Mouse (Mus musculus) embryonic stem cell, embryonic (primary cell): ENCODE results near the gene Tap2.
"Not testable (repeated sequence)": the region's sequence is repeated elsewhere in the genome, so short reads cannot be mapped to it uniquely, and the experiment has no call there.

Experiments
- CTCF ChIA-PET, 4 experiments: fragments of 300-600 bp in 2 of 4; fragments of 350-600 bp in 2 of 4; sonication (Branson Sonifier 250); formaldehyde crosslinking; loops; one replicate each; lab custom pipeline; 2022; ENCODE audit warnings: inconsistent platforms in 2 of 4; lab: Charles Lee
- POLR2A ChIA-PET, 4 experiments: fragments of 300-600 bp in 2 of 4; fragments of 350-600 bp in 2 of 4; sonication (Branson Sonifier 250); formaldehyde crosslinking; loops; one replicate each; lab custom pipeline; 2022; ENCODE audit warnings: antibody characterized with exemption in 4 of 4, inconsistent platforms in 1 of 4; lab: Charles Lee

Tap2 gene

DNA sequence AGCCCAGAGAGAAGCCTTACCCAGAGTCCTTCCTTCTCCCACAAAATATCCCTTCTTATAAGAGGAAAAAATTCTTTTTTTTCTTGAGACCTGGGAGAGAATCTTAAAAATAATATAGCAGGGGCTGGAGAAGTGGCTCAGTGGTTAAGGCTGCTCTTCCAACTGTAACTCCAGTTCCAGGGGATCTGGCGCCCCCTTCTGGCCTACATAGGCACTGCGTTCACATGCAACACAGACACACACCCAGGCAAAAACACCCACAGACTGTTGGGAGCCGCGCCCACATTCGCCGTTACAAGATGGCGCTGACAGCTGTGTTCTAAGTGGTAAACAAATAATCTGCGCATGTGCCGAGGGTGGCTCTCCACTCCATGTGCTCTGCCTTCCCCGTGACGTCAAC, 15.8 kb downstream of the Tap2 start:
- CTCF ChIA-PET: interaction anchor here in 2 of 4 experiments (0.6 to 2.6 kb wide), 4 partner anchors 16 to 74 kb away, joined by 3 to 13 read pairs (median 6); no protein-coding TSS in a partner anchor

DNA sequence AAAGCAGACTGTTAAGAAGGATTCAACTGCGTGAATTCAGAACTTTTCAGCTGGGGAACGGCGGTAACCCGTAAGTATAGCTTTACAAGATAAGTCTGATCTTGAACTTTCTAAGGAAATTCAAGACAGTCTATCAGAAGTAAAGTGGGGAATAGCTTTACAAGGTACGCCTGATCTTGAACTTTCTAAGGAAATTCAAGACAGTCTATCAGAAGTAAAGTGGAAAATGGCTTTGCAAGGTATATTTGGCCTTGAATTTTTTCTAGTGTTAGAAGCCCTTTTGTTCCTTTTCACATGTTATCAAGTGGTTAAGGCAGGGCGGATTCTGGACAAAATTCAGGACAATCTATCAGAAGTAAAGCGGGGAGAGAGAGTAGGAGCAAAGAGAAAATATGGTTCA, 16.5 kb downstream of the Tap2 start:
- CTCF ChIA-PET: interaction anchor here in 2 of 4 experiments (1.5 to 2.6 kb wide), 2 partner anchors 15 to 49 kb away, joined by 3 to 8 read pairs; no protein-coding TSS in a partner anchor

More for the DNA sequence above, 15.8 kb downstream of the Tap2 start:
- POLR2A ChIA-PET: interaction anchor here in 2 of 4 experiments (0.9 to 2.1 kb wide), 2 partner anchors 16 to 63 kb away, joined by 3 to 4 read pairs; no protein-coding TSS in a partner anchor

DNA sequence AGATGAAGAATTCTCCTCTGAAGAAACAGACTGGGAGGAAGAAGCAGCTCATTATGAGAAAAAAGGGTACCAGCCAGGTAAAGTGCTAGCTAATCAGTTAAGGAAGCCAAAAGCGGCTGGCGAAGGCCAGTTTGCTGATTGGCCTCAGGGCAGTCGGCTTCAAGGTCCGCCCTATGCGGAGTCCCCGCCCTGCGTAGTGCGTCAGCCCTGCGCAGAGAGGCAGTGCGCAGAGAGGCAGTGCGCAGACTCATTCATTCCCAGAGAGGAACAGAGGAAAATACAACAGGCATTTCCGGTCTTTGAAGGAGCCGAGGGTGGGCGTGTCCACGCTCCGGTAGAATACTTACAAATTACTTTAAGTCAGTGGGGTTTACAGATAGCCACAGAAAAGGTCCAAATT, 17.1 kb downstream of the Tap2 start:
- CTCF ChIA-PET, POLR2A ChIA-PET: not testable (repeated sequence)

More for the DNA sequence above, 16.5 kb downstream of the Tap2 start:
- POLR2A ChIA-PET: not testable (repeated sequence)

DNA sequence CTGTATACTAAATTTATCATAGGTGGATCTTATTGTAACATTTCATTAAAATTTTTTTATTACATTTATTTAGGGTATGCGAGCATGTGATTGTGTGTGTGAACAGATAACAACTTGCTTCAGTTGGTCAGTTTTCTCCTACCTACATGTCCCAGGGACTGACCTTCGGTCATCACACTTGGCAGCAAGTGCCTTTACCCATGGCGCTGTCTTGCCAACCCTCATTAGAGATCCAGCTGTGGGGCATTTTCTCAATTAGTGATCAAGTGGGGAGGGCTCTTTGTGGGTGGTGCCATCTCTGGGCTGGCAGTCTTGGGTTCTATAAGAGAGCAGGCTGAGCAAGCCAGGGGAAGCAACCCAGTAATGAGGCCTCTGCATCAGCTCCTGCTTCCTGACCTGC, 21.5 kb downstream of the Tap2 start:
- POLR2A ChIA-PET: interaction anchor here in 1 of 4 experiments (0.8 kb wide), 1 partner anchor 105 kb away, joined by 5 read pairs; the partner anchor contains the start of gene H2-DMa
- CTCF ChIA-PET: interaction anchor here in 2 of 4 experiments (0.6 to 2.2 kb wide), 5 partner anchors 9 to 117 kb away, joined by 3 to 23 read pairs (median 7); no protein-coding TSS in a partner anchor

DNA sequence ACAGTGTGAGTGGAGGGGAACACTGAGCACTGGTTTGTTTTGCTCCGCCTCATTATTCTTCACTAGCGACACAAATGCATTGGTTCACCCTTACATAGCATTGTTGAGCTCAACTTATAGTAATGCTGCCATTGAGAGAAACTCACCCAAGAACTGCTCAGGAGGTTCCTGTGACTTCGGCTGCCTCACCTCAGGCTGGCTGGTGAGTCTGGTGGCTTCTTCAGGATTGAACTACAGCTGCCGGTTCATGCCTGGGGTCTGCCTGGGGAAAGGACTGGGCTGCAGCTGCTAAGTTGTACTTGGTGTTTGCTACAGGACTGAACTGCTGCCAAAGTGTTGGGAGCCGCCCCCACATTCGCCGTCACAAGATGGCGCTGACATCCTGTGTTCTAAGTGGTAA, 22.1 kb downstream of the Tap2 start:
- CTCF ChIA-PET: interaction anchor here in 2 of 4 experiments (0.6 to 2.2 kb wide), 2 partner anchors 9 to 118 kb away, joined by 8 to 23 read pairs; no protein-coding TSS in a partner anchor
- POLR2A ChIA-PET: no interaction called here

DNA sequence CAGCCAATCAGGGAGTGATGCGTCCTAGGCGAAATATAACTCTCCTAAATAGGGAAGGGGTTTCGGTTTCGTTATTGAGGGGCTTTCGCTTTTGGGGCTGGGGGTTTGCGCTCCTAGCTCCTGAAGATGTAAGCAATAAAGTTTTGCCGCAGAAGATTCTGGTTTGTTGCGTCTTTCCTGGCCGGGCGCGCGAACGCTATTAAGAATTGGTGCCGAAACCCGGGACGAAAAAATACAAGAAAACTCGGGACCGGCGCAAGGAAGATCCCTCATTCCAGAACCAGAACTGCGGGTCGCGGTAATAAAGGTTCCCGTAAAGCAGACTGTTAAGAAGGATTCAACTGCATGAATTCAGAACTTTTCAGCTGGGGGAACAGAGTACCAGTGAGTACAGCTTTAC, 22.6 kb downstream of the Tap2 start:
- CTCF ChIA-PET: interaction anchor here in 1 of 4 experiments (2.2 kb wide), 1 partner anchor 8 kb away, joined by 23 read pairs; no protein-coding TSS in a partner anchor

DNA sequence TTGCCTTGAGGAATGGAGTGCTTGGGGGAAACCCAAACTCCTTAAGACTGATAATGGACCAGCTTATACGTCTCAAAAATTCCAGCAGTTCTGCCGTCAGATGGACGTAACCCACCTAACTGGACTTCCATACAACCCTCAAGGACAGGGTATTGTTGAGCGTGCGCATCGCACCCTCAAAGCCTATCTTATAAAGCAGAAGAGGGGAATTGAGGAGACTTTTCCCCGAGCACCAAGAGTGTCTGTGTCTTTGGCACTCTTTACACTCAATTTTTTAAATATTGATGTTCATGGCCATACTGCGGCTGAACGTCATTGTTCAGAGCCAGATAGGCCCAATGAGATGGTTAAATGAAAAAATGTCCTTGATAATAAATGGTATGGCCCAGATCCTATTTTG, 27.6 kb downstream of the Tap2 start:
- POLR2A ChIA-PET, CTCF ChIA-PET: not testable (repeated sequence)

More for the DNA sequence above, 22.6 kb downstream of the Tap2 start:
- POLR2A ChIA-PET: not testable (repeated sequence)

DNA sequence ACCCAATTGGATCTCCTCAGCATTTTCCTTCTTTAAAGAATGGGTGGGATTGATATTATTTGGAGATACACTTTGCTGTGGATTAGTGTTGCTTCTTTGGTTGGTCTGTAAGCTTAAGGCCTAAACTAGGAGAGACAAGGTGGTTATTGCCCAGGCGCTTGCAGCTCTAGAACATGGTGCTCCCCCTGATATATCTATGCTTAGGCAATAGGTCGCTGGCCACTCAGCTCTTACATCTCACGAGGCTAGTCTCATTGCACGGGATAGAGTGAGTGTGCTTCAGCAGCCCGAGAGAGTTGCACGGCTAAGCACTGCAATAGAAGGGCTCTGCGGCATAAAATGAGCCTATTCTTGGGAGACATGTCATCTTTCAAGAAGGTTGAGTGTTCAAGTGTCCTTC, 28.7 kb downstream of the Tap2 start:
- CTCF ChIA-PET: not testable (repeated sequence)
- POLR2A ChIA-PET: interaction anchor here in 1 of 4 experiments (1.1 kb wide), 1 partner anchor 17 kb away, joined by 3 read pairs; no protein-coding TSS in a partner anchor

DNA sequence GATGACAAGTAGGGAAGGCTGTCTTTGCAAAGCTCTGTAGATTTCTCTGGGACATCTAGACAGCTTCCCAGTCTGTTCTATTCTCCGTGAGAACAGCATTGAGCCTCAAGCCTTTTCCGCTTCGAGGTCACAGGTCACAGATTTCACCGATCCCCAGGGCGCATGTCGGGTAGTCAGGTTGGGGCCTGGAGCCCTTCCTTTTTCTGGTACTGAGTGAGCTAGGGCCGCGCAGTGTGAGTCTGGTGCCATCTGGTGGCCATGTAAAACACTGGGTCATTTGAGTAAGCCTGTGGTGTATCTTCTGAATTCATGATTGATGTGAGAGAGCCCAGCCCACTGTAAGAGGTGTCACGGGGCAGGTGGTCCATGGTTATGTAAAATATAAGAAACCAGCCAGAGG, 31.6 kb downstream of the Tap2 start:
- POLR2A ChIA-PET: interaction anchor here in 2 of 4 experiments (0.8 to 1.5 kb wide), 4 partner anchors 11 to 23 kb away, joined by 3 to 5 read pairs (median 4); no protein-coding TSS in a partner anchor

DNA sequence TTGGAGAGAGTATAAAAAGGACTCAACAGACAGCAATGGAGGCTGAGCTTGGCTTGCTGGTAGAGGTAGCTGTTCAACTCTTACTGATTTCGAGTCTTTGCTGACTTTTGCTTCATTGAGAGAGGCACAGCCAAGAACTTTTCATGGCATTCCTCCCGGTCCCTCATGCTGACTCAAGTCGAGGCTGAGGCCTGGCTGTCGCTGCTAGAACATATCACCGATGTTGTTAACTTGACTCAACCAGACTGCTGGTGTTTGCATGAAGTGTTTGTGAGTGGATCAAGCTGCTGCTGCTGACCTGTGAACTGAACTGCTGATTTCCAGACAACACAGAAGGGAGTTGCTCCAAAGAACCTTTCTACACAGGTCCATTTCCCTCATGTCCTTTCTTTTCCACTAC, 33.4 kb downstream of the Tap2 start:
- POLR2A ChIA-PET: interaction anchor here in 1 of 4 experiments (1.3 kb wide), 1 partner anchor 22 kb away, joined by 3 read pairs; no protein-coding TSS in a partner anchor
- CTCF ChIA-PET: interaction anchor here in 2 of 4 experiments (0.9 to 2.9 kb wide), 4 partner anchors 14 to 175 kb away, joined by 3 to 11 read pairs (median 6); no protein-coding TSS in a partner anchor

More for the DNA sequence above, 31.6 kb downstream of the Tap2 start:
- CTCF ChIA-PET: interaction anchor here (0.8 to 3.1 kb wide), 19 partner anchors 10 to 176 kb away, joined by 3 to 23 read pairs (median 5); no protein-coding TSS in a partner anchor

DNA sequence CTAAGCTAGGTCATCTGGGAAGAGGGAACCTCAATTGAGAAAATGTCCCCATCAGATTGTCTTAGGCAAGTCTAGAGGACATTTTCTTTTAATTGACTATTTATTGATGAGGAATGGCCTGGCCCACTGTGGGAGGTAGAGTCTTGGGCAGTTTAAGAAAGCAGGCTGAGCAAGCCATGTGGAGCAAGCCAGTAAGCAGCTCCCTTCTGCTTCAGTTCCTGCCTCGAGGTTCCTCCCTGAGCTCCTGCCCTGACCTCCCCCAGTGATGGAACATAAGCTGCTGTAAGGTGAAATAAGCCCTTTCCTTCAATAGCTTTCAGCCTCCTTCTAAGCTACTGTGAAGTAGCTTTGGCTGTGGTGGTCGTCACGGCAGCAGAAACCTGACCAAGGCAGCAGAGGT, 34.4 kb downstream of the Tap2 start:
- POLR2A ChIA-PET: interaction anchor here in 2 of 4 experiments (0.6 kb wide), 2 partner anchors 157 to 452 kb away, joined by 3 to 4 read pairs; no protein-coding TSS in a partner anchor
- CTCF ChIA-PET: interaction anchor here (0.6 to 2.9 kb wide), 8 partner anchors 12 to 150 kb away, joined by 3 to 11 read pairs (median 3); no protein-coding TSS in a partner anchor

DNA sequence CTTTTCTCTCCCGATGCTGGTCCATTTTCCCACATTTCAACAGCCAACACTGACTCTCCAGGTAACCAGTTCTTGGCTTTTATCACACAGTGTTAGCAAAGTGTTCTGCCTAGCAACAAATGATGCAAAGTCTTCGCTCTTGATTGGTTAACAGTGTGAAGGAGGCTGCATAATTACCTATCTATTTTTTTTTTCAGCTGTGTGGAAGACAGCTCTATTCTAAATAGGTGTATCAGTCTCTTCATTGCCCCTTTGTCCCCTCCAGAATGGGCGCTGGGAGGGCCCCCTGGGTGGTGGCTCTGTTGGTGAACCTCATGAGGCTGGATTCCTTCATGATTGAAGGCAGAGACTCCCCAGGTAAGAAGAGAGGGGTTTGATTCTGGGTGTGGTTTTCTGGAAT, 35.4 kb downstream of the Tap2 start, which contains the start of gene H2-Ob:
Gene H2-Ob (plus strand): TSS at position 198 of the 400 bp plus-strand sequence.
- ChIA-PET POLR2A (interaction anchor here in 1 of 4 experiments (0.6 kb wide), 1 partner anchor 117 kb away, joined by 6 read pairs; no protein-coding TSS in a partner anchor), CTCF (interaction anchor here in 3 of 4 experiments (0.9 to 2.9 kb wide), 4 partner anchors 11 to 75 kb away, joined by 3 to 11 read pairs (median 4); no protein-coding TSS in a partner anchor)

DNA sequence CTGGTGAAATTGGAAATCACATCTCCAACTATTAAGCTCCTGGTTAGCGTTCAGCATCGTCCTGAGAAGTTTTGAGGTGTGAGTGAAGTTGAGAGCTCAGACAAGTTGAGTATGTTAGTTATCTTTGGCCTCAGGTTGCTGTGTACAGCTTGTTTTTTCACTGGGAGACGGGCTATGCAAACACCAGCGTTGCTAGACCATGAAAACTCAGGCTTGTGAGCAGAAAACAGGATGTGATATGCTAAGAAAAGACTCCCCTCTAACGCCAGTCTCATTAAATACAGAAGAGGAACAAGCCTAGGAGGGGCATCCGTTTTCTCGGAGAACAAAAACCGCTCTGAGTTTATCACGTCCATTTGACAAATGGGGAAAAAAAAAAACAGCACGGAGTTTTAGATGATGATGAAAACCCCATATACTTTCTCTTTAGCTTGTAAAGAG, 36.3 kb downstream of the Tap2 start:
- CTCF ChIA-PET: interaction anchor here in 2 of 4 experiments (0.6 to 2.9 kb wide), 3 partner anchors 10 to 1690 kb away, joined by 3 to 11 read pairs (median 3); no protein-coding TSS in a partner anchor
- POLR2A ChIA-PET: interaction anchor here in 1 of 4 experiments (0.7 kb wide), 1 partner anchor 12 kb away, joined by 3 read pairs; no protein-coding TSS in a partner anchor

DNA sequence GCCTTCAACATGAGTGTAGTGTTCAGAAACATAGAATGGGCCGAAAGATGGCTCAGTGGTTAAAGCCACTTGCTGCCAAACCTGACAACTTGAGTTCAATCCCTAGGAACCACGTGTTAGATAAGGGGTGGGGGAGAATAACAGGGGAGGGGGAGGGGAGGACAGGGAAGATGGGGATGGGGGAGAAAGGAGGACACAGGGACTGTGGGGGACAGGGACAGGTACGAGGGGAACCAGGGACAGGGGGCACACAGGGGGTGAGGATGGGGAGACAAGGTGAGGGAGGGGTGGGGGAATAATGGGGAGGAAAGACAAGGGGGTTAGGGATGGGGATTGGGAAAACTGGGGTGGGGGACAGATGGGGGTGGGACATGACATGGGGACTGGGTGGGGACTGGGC, 37.0 kb downstream of the Tap2 start:
- CTCF ChIA-PET: interaction anchor here in 1 of 4 experiments (1.7 kb wide), 1 partner anchor 10 kb away, joined by 5 read pairs; no protein-coding TSS in a partner anchor
- POLR2A ChIA-PET: interaction anchor here in 1 of 4 experiments (0.6 kb wide), 1 partner anchor 576 kb away, joined by 3 read pairs; no protein-coding TSS in a partner anchor

DNA sequence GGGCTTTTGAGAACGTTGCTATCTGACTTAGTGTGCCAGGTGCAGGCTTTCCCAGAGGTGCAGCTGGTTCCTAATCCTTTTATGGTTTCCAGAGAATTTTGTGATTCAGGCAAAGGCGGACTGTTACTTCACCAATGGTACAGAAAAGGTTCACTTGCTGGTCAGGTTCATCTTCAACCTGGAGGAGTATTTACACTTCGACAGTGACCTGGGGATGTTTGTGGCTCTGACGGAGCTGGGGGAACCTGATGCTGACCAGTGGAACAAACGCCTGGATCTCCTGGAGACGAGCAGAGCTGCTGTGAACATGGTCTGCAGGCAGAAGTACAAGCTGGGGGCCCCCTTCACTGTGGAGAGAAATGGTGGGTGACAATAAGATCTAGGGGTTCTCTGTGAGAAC, 37.6 kb downstream of the Tap2 start:
- CTCF ChIA-PET: interaction anchor here in 1 of 4 experiments (1.7 kb wide), 1 partner anchor 9 kb away, joined by 5 read pairs; no protein-coding TSS in a partner anchor
- POLR2A ChIA-PET: interaction anchor here in 1 of 4 experiments (1.7 kb wide), 1 partner anchor 323 kb away, joined by 3 read pairs; the partner anchor contains the start of gene Notch4

DNA sequence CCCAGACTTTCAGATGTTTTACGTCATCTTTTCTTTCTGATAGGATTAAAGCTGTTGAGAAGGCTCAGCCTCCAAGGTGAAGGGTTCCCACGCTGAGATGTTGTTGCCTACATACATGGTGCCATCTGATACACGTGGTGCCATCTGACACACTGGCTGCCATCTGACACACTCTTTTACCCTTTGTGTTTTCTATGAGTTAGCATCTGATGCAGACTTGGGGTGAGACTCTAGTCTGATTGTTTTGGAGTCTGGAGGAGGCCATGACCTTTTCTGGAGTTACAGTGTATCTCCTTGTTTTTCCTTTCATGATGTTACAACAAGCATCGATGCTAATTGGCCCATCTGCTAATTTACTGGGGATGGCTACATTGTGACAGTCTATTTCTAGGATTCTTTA, 41.3 kb downstream of the Tap2 start:
- CTCF ChIA-PET: no interaction called here
- POLR2A ChIA-PET: no interaction called here

DNA sequence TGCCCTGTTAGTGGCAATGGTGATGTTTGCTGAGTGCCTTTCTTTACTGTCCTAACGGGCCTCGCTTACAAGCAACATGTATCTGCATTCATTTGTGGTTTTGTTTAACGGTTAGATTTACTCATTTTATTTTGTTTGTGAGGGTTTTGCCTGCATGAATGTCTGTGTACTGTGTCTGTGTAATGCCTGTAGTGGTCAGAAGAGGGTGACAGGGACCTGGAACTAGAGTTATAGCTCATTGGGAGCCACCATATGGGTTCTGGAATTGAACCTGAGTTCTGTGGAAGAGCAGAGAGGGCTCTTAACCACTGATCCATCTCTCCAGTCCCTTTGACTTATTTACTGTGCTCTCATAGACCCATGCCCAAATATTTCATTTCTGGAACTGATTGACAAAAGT, 43.7 kb downstream of the Tap2 start:
- POLR2A ChIA-PET: no interaction called here
- CTCF ChIA-PET: interaction anchor here in 2 of 4 experiments (1.0 to 2.1 kb wide), 6 partner anchors 66 to 164 kb away, joined by 3 to 13 read pairs (median 5); no protein-coding TSS in a partner anchor

DNA sequence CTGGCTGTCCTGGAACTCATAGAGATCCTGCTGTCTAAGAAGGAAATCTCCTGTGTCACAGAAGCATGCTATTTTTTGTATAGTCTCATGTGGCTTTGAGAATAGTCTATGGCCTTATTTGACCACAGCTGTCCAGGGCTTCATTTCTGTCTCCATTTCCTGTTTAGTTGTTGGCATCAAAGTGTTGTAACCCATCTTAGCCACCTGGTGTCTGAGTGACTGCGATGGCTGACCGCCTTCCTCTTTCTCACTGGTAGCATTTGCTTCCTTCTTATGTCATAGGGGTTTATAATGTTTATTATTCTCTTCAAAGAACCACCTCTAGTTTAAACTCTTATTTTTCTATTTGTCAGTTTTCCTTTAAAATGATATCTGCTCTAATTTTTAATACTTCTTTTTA, 45.4 kb downstream of the Tap2 start:
- ChIA-PET CTCF (interaction anchor here in 3 of 4 experiments (0.6 to 4.0 kb wide), 10 partner anchors 15 to 315 kb away, joined by 3 to 43 read pairs (median 8); partner anchors contain the start of gene Notch4 (in 1 of the 3)), POLR2A (no interaction called here)
